ENCODE assay signal across 11 mouse cellular contexts in the genomic region with DNA sequence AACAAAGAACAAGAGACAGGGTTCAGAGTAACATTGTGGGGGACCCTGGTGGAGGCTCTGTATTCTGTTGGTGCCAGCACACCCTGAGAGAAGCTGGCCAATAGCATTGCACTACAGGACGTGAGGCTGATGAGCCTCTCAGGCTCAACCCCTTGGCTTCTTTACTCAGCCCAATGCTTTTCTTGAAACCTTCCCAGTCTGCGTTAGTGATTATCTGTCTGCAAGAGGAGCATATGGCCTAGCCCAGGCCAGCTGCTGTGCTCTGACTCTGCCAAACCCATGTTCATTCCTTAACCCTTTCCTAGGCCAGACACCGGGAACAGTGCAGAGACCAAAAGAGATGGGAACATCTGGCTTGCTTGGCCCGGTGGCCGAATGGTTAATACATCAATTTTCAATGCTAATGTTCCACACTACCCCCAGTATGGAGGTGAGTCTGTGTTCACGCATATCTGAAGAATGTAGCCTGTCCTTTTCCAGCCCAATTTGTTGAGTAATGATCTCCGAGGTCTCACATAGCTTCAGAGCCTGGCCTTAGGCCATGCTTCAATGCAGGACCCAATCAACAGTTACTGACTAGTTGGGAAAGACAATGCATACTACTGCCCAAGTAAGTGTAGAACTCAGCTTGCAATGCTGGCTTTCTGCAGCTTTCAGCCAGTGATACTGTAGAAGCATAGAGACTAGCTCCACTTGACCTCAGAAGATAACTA.
DNase-seq lines count a peak whose midpoint lies in the region; ATAC-seq and TF ChIP-seq lines count a peak whose summit lies in the region.
"Had no signal": no experiment of that assay in that cellular context is flagged by ENCODE, and none has a peak within 500 bp of the region (broad histone marks: within the 10 kb centered on the region; RNA-seq: fewer than 3 reads in every experiment).

No protein-coding gene starts in this region.

- no peak overlapping the region for H3K27ac ChIP-seq in heart, embryonic 10.5 days
- peak overlapping the region; percentile 68 for H3K27ac ChIP-seq in forebrain, embryonic 15.5 days (replicated peaks)
- H3K27ac ChIP-seq in liver, postnatal 0 days (ENCODE audit: low read depth), result no peak overlapping the region
- H3K27ac ChIP-seq: layer of hippocampus, adult 2 months had no signal

- peak; percentile 93 for ATAC-seq in forebrain, embryonic 15.5 days (replicated peaks)
- no peak for ATAC-seq in liver, postnatal 0 days

- no peaks in the 10 kb centered on the region for H3K36me3 ChIP-seq in heart, embryonic 10.5 days
- no peaks in the 10 kb centered on the region for H3K36me3 ChIP-seq in forebrain, embryonic 15.5 days
- H3K36me3 ChIP-seq in liver, postnatal 0 days (replicated peaks; ENCODE audit: insufficient read depth, low read length), result no peaks in the 10 kb centered on the region

- WGBS in heart, embryonic 10.5 days, result 72% methylated on average over 7 of the region's 7 CpGs
- WGBS in forebrain, embryonic 15.5 days, result 54% methylated on average over 7 of the region's 7 CpGs
- 72% methylated on average over 7 of the region's 7 CpGs for WGBS in liver, postnatal 0 days (ENCODE audit: insufficient replicate concordance)

- no peak overlapping the region for H3K9ac ChIP-seq in forebrain, embryonic 15.5 days (replicated peaks)
- H3K9ac ChIP-seq in liver, postnatal 0 days (replicated peaks), result no peak overlapping the region

- no peak for TF ChIP-seq POLR2A in brain, embryonic 14.5 days (IDR thresholded peaks at IDR 0.05; ENCODE audit: borderline replicate concordance, extremely low read depth, insufficient read depth, insufficient read length, poor library complexity, severe bottlenecking)

- intact Hi-C loops in heart, postnatal 10 days (cut with DNase I), result no loop called here

- H3K9me3 ChIP-seq in heart, embryonic 10.5 days, result no peaks in the 10 kb centered on the region
- no peaks in the 10 kb centered on the region for H3K9me3 ChIP-seq in forebrain, embryonic 15.5 days
- no peaks in the 10 kb centered on the region for H3K9me3 ChIP-seq in liver, postnatal 0 days (ENCODE audit: low read length)

- H3K4me3 ChIP-seq in heart, embryonic 10.5 days, result no peak overlapping the region
- H3K4me3 ChIP-seq in forebrain, embryonic 15.5 days, result no peak overlapping the region
- H3K4me3 ChIP-seq in liver, postnatal 0 days (ENCODE audit: low read depth, low read length), result no peak overlapping the region
- H3K4me3 ChIP-seq: layer of hippocampus, adult 2 months; megakaryocyte, embryonic 14.5 days had no signal

- no peak for TF ChIP-seq CTCF in brain, embryonic 14.5 days (IDR thresholded peaks at IDR 0.05; ENCODE audit: borderline replicate concordance, extremely low read depth, insufficient read depth, insufficient read length)
- TF ChIP-seq CTCF in liver, postnatal 0 days (IDR thresholded peaks at IDR 0.05; ENCODE audit: low read depth), result no peak

- H3K27me3 ChIP-seq in heart, embryonic 10.5 days (ENCODE audit: insufficient read depth, poor library complexity, severe bottlenecking), result no peaks in the 10 kb centered on the region
- H3K27me3 ChIP-seq in forebrain, embryonic 15.5 days, result no peaks in the 10 kb centered on the region
- no peaks in the 10 kb centered on the region for H3K27me3 ChIP-seq in liver, postnatal 0 days (ENCODE audit: insufficient read depth, low read length)
- H3K27me3 ChIP-seq: megakaryocyte, embryonic 14.5 days had no signal

- TF ChIP-seq EP300 in liver, postnatal 0 days (IDR thresholded peaks at IDR 0.05; ENCODE audit: low read depth), result no peak

- H3K4me1 ChIP-seq in heart, embryonic 10.5 days, result no peaks in the 10 kb centered on the region
- H3K4me1 ChIP-seq in forebrain, embryonic 15.5 days, result peaks cover 9% of the 10 kb centered on the region; the same call in 1 of the 2 replicates
- no peaks in the 10 kb centered on the region for H3K4me1 ChIP-seq in liver, postnatal 0 days (ENCODE audit: insufficient read depth)

- DNase-seq in heart, postnatal 10 days, result peak; percentile 43 to 61
- no peak for DNase-seq in heart, embryonic 10.5 days (ENCODE audit: low spot score)
- peak; percentile 91 for DNase-seq in brain, embryonic 14.5 days (ENCODE audit: low read depth)
- peak; percentile 37 for DNase-seq in mesoderm, embryonic 11.5 days (ENCODE audit: low read depth, low spot score)
- no peak for DNase-seq in liver, postnatal 0 days
- DNase-seq in left cerebral cortex, adult 9 months (ENCODE audit: low spot score in 2 of 2), result no peak
- DNase-seq in MN1 (ENCODE audit: low spot score), result no peak
- DNase-seq: gastrocnemius, postnatal 10 days had no signal

- no peak overlapping the region for H3K4me2 ChIP-seq in forebrain, embryonic 15.5 days (replicated peaks)
- no peak overlapping the region for H3K4me2 ChIP-seq in liver, postnatal 0 days (ENCODE audit: low read depth, low read length)

Comparison
In these comparisons a context has a peak if more than half of its experiments do, and no peak if none do; other contexts are left out.
1. DNase-seq: peak in heart, postnatal 10 days (2 of 2), brain, embryonic 14.5 days (single experiment) and mesoderm, embryonic 11.5 days (single experiment); none in heart, embryonic 10.5 days (single experiment), liver, postnatal 0 days (single experiment), left cerebral cortex, adult 9 months (0 of 2) and MN1 (single experiment).